Mouse (Mus musculus) skeletal muscle tissue, postnatal 0 days (tissue): ENCODE data around the gene Crygb. TPM values are rescaled to one million over a fixed set of nuclear protein-coding genes. Genes with fewer than 3 reads are reported as not detected.

ENCODE experiments used
- polyA plus RNA-seq: library from polyadenylated mRNA; unstranded; fragments of >200 nt; fragmentation: Nextera tagmentation; extraction: Ambion mirVana; gene quantifications from 2 replicates; pipeline ENCODE4 v1.2.1, GENCODE M21; 2015

The Crygb gene
- polyA plus RNA-seq = not detected in 2 replicates

DNA sequence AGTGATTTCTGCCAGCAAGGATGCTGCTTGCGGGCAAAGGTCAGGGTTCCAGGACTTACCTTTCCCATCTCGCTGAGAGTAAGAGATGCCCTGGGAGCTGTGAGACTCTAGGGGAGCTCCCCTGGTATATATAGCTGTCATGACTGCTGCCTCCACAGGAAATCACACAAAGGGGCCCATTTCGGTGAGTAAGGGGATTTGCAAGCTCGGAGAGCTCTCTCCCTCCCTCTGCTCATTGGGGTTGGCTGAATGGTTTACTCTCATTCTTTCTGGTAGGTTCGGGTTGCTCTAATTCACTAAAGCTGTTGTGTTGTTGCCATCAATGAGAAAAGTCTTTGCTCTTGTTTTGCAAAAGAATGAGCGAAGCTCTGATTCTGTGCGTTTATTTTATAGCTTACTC lies at the start of gene Crygb:
TSS of gene Crygb (minus strand) at position 101 of the 400 bp plus-strand sequence.

DNA sequence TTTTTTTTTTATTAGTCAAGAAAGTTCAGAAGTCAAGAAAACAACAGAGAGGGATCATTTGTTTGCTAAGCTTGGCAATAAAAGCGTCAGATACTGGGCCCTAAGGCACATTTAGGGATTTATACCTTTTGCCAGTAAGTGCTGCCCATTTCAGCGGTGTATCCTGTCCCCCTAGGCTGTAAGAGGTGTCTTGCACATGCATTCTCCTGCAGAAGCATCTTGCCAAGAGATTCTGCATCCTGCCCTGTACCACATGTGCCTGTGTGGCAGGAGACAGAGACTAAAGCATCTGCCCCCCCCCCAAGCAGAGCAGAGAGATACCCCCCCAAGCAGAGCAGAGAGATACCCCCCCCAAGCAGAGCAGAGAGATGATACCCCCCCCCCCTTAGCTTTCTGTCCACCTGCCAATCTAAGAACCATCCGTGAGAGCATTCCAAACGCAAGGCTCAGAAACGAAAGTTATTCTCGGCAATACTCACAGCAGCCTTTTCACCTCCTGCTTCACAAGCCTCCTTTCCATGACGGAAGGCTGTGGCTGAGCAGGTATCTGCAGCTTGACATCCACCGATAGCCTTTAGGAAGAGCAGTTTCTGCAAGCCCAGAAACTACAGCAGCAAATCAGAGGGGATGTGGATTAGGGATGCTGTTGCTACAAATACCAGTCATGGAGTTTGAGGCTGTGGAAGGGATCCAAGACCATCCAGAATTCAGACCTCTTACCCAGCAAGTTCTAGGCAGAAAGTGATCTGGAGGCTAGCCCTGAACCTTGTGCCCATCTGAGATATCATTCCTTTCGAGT lies 40.7 kb upstream of the Crygb start, which contains the start of gene D630023F18Rik:
TSS of gene D630023F18Rik (minus strand) at position 641 of the 799 bp plus-strand sequence.

DNA sequence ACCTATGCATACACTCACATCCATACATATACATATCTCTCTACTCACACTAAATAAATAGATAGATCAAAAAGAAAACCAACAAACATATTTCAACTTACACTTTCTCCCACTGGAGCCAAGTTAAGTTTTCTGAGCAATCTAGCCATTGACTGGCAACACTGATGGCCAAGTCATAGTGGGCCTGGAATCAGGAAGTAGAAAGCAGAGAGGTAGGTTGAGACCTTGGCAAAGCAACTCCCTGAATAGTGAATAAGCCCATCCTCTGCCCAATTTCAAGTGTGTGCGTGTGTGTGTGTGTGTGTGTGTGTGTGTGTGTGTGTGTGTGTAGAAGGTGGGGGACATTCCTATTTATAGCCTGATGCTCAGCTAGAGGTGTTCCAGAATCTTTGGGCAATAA lies 37.4 kb upstream of the Crygb start, which contains the start of gene Gm28845:
TSS of gene Gm28845 (minus strand) at position 121 of the 400 bp plus-strand sequence.

DNA sequence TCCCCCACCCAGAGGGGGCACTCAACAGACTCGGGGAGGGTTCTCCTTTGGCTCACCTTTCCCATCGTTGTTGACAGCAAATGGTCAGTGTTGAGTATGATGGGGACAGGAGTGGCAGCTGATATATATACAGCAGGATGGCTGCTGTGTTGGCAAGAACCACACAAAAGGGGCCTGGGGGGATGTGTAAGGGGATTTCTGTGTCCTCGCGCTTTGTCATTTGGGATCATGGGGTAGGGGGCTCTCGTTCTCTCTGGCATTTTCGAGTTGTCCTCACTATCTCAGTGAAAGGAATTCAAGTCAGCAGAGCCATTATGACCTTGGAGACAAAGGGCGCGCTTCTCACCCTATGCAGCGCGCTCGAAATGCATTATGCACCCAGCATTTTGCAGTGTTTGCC lies 21.2 kb upstream of the Crygb start, which contains the start of gene Cryga:
TSS of gene Cryga (minus strand) at position 101 of the 400 bp plus-strand sequence.

DNA sequence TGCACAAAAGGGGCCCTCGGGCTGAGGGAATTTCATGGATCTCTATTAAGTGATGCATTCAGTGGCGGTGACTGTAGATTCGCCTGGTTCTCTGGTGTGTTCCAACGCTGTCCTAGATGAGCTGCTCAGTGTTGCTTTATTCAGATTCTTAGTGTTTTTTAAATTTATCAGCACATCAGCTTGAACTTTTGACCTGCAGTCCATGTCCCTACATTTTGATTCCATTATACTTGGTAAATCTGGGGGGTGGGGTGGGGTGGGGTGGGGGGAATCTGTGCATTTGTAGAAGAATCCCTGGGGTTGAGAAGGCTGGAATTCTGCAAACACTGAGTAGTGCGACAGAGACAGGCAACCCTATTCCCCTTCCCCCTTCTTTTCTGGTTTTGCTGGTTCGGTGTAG lies 8.5 kb downstream of the Crygb start, which contains the start of gene Crygc:
TSS of gene Crygc (minus strand) at position 101 of the 400 bp plus-strand sequence.

DNA sequence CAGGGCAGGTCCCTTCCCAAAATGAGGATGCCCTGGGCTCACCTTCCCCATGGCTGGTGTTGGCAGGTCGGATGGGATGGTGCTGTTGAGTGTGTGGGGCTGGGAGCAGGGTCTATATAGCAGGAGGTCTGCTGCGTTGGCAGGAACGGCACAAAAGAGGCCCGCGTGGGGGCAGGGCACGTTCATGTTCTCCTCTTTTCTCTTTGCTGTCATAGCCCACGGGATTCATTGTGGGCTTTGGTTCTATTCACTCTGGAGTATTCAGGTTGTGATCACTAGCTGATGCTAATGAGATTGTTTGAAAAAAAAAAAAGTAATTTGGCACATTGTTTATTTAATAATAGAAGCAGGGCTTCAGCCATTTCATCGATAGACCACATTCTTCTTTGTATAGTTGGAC lies 18.7 kb downstream of the Crygb start, which contains the start of gene Crygd:
TSS of gene Crygd (minus strand) at position 101 of the 400 bp plus-strand sequence.

DNA sequence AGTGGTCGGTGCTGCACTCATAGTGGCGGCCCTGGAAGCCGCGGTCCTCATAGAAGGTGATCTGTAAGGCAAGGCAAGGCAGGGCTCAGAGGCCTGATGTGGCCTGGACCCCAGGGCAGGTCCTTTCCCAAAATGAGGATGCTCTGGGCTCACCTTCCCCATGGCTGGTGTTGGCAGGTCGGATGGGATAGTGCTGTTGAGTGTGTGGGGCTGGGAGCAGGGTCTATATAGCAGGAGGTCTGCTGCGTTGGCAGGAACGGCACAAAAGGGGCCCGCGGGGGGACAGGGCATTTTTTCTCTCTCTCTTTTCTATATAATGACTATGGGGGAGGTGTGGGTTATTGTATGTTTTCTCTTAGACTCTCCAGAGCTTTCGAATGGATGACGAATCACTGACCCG lies 31.1 kb downstream of the Crygb start, which contains the start of gene Cryge:
TSS of gene Cryge (minus strand) at position 198 of the 400 bp plus-strand sequence.

DNA sequence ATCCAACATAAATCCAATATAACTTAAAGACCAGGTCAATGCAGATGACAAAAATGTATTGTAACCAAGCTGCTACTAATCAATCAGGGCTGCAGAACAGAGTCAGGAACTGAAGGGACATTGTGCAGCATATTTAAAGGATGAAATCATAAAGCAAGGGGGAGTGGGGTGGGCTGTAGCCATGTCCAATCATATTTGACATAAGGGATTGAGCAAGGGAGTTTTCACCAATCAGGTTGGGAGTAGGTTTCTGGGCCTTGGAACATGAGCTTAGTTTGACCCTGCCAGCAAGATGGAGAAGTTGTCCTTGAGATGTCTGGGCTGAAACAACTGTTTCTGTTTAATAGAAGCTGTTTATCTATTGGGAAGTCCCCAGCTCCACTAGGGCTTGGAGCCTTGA lies 49.4 kb downstream of the Crygb start, which contains the start of gene Akr1cl:
TSS of gene Akr1cl (minus strand) at position 119 of the 400 bp plus-strand sequence.

Other genes starting within 250 kb of the Crygb start
- gene Plekhm3, start 125.5 kb downstream of the Crygb start, polyA plus RNA-seq = 2.1 and 2.6 TPM in 2 replicates
- gene Akr1cl, start 49.5 kb downstream of the Crygb start, polyA plus RNA-seq = 0.09 TPM in 1 of 2 replicates, not detected in the other
- not detected in 2 replicates for gene Cryge, start 31.1 kb downstream of the Crygb start, polyA plus RNA-seq
- not detected in 2 replicates for gene Crygd, start 18.8 kb downstream of the Crygb start, polyA plus RNA-seq
- not detected in 2 replicates for gene Crygc, start 8.6 kb downstream of the Crygb start, polyA plus RNA-seq
- gene Cryga, start 21.1 kb upstream of the Crygb start, polyA plus RNA-seq = not detected in 2 replicates
- not detected in 2 replicates for gene Gm28845, start 37.3 kb upstream of the Crygb start, polyA plus RNA-seq
- not detected in 2 replicates for gene D630023F18Rik, start 40.9 kb upstream of the Crygb start, polyA plus RNA-seq
- 48.7 and 98.6 TPM in 2 replicates for gene Idh1, start 104.2 kb upstream of the Crygb start, polyA plus RNA-seq
- gene Pikfyve, start 104.4 kb upstream of the Crygb start, polyA plus RNA-seq = 3.5 and 4.5 TPM in 2 replicates
- gene Pth2r, start 199.8 kb upstream of the Crygb start, polyA plus RNA-seq = not detected in 2 replicates